Mouse (Mus musculus) midbrain, embryonic 14.5 days (tissue): ENCODE measurements around the gene Fam163a. TPM values are rescaled to one million over a fixed set of nuclear protein-coding genes. Genes with fewer than 3 reads are reported as not detected.

ENCODE experiments used
- ATAC-seq: fragments of 200-750 bp; cut with Nextera tagmentation; 2 replicates; pipeline ENCODE4 v1.8.0; 2017; ENCODE audit warnings: moderate number of reproducible peaks, moderate library complexity; ENCODE audit not compliant: low FRiP score, low TSS enrichment
- DNase-seq: peaks from one replicate; pipeline ENCODE4 v3.0.0-alpha.2; 2015
- H3K27ac ChIP-seq: fragments of 300-500 bp; sonication (generic); replicated peaks from 2 replicates; pipeline ENCODE4 v1.5.1; 2014; ENCODE audit warnings: mild to moderate bottlenecking, low read depth, low read length, moderate library complexity
- H3K27me3 ChIP-seq: fragments of 300-500 bp; sonication (generic); 2 replicates; pipeline ENCODE4 v1.6.1; 2014; ENCODE audit warnings: low read length, control low read depth, mixed read lengths; ENCODE audit not compliant: control insufficient read depth, insufficient read depth
- H3K36me3 ChIP-seq: fragments of 300-500 bp; sonication (generic); 2 replicates; pipeline ENCODE4 v1.6.1; 2014; ENCODE audit warnings: low read length, control low read depth; ENCODE audit not compliant: control insufficient read depth, insufficient read depth
- H3K4me1 ChIP-seq: fragments of 300-500 bp; sonication (generic); 2 replicates; pipeline ENCODE4 v1.6.1; 2014; ENCODE audit warnings: mild to moderate bottlenecking, antibody characterized with exemption, low read length, control low read depth; ENCODE audit not compliant: control insufficient read depth, insufficient read depth
- H3K4me2 ChIP-seq: fragments of 300-500 bp; sonication (generic); 2 replicates; pipeline ENCODE4 v1.6.1; 2014; ENCODE audit warnings: mild to moderate bottlenecking, low read length, moderate library complexity
- H3K4me3 ChIP-seq: fragments of 300-500 bp; sonication (generic); replicated peaks from 2 replicates; pipeline ENCODE4 v1.5.1; 2014; ENCODE audit warnings: low read depth, low read length
- H3K9ac ChIP-seq: fragments of 300-500 bp; sonication (generic); replicated peaks from 2 replicates; pipeline ENCODE4 v1.6.1; 2014; ENCODE audit warnings: mild to moderate bottlenecking, low read length, moderate library complexity
- H3K9me3 ChIP-seq: fragments of 300-500 bp; sonication (generic); 2 replicates; pipeline ENCODE4 v1.6.1; 2016; ENCODE audit warnings: low read length, control low read depth, mixed read lengths; ENCODE audit not compliant: control insufficient read depth
- WGBS: fragments of 180-500 bp; shearing (Covaris S2); extraction: QIAGEN DNeasy Blood & Tissue Kit; methylation state at CpG from one replicate; pipeline ENCODE4 v1.1.7; 2014; 5-methylcytosine and 5-hydroxymethylcytosine counted together
- polyA plus RNA-seq: library from polyadenylated mRNA; unstranded; fragments of >200 nt; fragmentation: Nextera tagmentation; extraction: Ambion mirVana; gene quantifications from 2 replicates; pipeline ENCODE4 v1.2.1, GENCODE M21; 2014

The Fam163a gene
- polyA plus RNA-seq, 1 experiment from 2014 or later: 7.4 TPM

DNA sequence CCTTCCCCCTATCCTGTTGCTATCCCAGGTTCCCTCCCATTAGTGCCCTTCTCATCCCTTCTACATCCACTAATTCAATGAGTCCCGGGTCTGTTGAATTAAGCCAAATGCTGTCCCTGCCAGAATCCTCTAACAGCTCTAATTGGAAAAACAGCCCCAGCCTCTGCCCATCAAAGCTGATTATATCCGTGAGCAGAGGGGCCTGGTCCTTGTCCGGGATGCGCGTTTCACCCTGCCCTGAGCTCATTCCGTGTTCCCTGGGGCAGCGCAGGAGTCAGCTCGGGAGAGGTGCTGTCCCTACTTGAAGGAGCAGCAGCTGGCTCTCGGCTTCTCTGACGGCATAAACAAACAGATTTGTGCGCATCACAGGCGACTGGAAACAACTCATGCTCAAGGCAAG, 93.1 kb downstream of the Fam163a start:
- H3K27me3 ChIP-seq: no peaks in the 10 kb centered on the region
- H3K4me2 ChIP-seq: peak overlapping the region; percentile 19
- no peaks in the 10 kb centered on the region for H3K36me3 ChIP-seq
- peaks cover 9% of the 10 kb centered on the region; the same call in 1 of the 2 replicates for H3K4me1 ChIP-seq
- H3K27ac ChIP-seq: peak overlapping the region; percentile 41; the same call in 1 of the 2 replicates
- no peaks in the 10 kb centered on the region for H3K9me3 ChIP-seq
- 26% methylated on average over 12 of the region's 12 CpGs for whole genome bisulfite sequencing
- no peak for ATAC-seq
- H3K4me3 ChIP-seq: no peak overlapping the region
- no peak for DNase-seq
- H3K9ac ChIP-seq: no peak overlapping the region

DNA sequence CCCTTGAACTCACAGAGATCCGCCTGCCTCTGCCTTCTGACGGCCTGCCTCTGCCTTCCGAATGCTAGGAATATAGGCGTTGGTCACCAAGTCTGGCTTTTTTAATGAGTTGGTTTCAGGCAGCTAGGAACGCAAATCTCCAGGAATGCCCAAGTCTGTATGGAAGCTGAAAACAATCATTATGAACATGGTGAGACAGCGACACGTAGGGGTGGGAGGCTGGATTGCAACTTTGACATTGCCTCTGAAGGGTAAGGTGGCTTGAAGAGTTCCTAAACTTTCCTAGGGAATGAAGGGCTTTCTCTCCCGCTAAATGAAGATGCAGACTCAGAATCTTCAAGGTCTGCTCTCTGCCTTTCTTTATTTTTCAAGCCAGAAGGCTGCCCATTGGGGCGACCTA, 93.7 kb downstream of the Fam163a start:
- ATAC-seq (no peak), DNase-seq (no peak)
- no peak overlapping the region for H3K9ac ChIP-seq
- peaks cover 9% of the 10 kb centered on the region; the same call in 1 of the 2 replicates for H3K4me1 ChIP-seq
- H3K4me3 ChIP-seq: no peak overlapping the region
- no peak overlapping the region for H3K27ac ChIP-seq
- H3K36me3 ChIP-seq: no peaks in the 10 kb centered on the region
- no peak overlapping the region for H3K4me2 ChIP-seq
- H3K27me3 ChIP-seq: no peaks in the 10 kb centered on the region
- 82% methylated on average over 9 of the region's 9 CpGs for WGBS
- no peaks in the 10 kb centered on the region for H3K9me3 ChIP-seq

DNA sequence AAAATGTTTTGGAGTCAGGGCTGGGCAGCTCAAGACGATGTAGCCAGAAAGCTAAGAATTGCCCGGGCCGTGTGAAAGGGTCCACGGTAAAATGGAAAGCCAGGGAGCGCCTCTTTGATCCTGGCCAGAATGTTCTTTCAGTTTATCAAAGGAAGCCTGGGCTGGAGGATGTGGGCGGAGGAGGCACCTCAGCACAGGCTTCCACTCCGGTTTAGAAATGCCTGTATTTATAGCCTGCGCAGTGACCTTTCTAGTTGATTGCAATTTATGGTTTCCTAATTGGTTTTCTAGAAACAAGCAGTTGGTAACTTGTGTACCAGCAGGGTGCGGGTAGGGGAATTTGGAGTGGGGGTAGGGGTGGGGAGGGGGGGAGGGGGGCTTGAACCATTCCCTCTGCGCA, 96.4 kb downstream of the Fam163a start:
- Histone ChIP-seq H3K27ac (no peak overlapping the region; the same call in 1 of the 2 replicates), H3K4me2 (no peak overlapping the region), H3K9ac (no peak overlapping the region), H3K27me3 (no peaks in the 10 kb centered on the region), H3K9me3 (no peaks in the 10 kb centered on the region; the same call in 1 of the 2 replicates), H3K4me3 (no peak overlapping the region), H3K36me3 (no peaks in the 10 kb centered on the region), H3K4me1 (peaks cover 9% of the 10 kb centered on the region; the same call in 1 of the 2 replicates)
- WGBS: 35% methylated on average over 10 of the region's 10 CpGs
- DNase-seq (peak; percentile 25), ATAC-seq (no peak)

DNA sequence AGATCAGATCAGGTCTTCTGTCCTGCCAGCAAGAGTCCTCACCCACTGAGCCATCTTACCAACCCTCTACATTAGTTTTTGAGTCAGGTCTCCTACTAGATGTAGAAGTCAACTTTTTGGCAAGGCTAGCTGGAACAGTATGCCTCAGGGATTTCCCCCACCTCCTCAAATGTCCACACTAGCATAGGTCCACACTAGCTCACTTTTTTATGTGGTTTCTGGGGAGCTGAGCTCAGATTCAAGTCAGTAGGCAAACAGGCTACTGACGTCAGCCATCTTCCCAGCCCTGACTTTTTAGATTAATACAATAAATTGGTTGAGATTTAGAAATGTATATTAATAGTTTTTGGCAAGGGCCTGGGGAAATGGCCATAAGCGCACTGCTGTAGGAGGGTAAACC, 97.4 kb downstream of the Fam163a start:
- Histone ChIP-seq H3K9me3 (no peaks in the 10 kb centered on the region; the same call in 1 of the 2 replicates), H3K9ac (no peak overlapping the region), H3K27me3 (no peaks in the 10 kb centered on the region), H3K4me2 (no peak overlapping the region), H3K36me3 (no peaks in the 10 kb centered on the region), H3K4me1 (peaks cover 9% of the 10 kb centered on the region; the same call in 1 of the 2 replicates), H3K27ac (no peak overlapping the region), H3K4me3 (no peak overlapping the region)
- ATAC-seq (no peak), DNase-seq (no peak)
- WGBS: 86% methylated on average over 2 of the region's 2 CpGs

DNA sequence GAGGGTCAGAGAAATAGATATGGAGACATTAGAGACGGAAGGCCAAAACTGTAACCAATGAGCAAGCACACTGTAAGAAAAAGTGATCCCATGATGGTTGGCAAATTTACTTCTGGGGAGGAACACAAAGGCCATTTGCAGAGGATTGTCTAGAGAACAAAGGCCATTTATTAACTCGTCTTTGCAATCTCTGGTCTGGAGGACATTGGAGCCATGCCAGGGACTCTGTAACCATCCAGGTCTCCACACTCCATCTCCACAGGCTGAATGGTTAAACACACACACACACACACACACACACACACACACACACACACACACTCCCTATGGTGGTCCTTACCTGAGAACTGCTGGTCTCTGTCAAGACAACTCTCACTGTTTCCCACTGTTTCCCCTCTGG, 99.4 kb downstream of the Fam163a start:
- ATAC-seq: no peak
- Histone ChIP-seq H3K9ac (no peak overlapping the region), H3K27ac (no peak overlapping the region), H3K4me2 (no peak overlapping the region), H3K4me3 (no peak overlapping the region), H3K4me1 (peaks cover 3% of the 10 kb centered on the region; the same call in 1 of the 2 replicates), H3K36me3 (no peaks in the 10 kb centered on the region), H3K27me3 (no peaks in the 10 kb centered on the region), H3K9me3 (peaks cover 6% of the 10 kb centered on the region; the same call in 1 of the 2 replicates)
- DNase-seq: no peak
- WGBS: 84% methylated on average over 2 of the region's 2 CpGs

DNA sequence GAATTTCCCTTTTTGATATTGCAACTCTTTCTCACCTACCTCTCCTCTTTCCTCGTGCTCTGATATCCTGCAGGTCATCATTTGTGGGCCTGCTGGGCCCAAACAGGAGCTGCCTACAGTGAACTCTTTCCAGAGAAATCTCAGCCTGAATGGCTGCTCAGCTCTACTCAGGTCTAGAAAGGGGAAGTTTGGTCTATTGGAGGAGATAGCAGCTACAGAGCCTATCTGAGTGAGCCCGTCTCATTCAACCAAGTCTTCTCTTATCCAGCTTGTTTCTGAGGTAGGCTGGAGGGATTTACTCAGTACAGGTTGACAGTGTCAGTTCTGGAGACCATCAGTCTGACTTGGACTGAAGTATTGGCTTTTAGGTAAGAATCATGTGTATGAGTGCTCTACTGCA, 101.1 kb downstream of the Fam163a start:
- Histone ChIP-seq H3K4me2 (no peak overlapping the region), H3K9ac (no peak overlapping the region), H3K4me1 (peaks cover 3% of the 10 kb centered on the region; the same call in 1 of the 2 replicates), H3K36me3 (no peaks in the 10 kb centered on the region), H3K9me3 (peaks cover 6% of the 10 kb centered on the region; the same call in 1 of the 2 replicates), H3K27ac (no peak overlapping the region), H3K27me3 (no peaks in the 10 kb centered on the region), H3K4me3 (no peak overlapping the region)
- ATAC-seq: no peak
- no peak for DNase-seq
- 100% methylated on average over 2 of the region's 2 CpGs for WGBS

DNA sequence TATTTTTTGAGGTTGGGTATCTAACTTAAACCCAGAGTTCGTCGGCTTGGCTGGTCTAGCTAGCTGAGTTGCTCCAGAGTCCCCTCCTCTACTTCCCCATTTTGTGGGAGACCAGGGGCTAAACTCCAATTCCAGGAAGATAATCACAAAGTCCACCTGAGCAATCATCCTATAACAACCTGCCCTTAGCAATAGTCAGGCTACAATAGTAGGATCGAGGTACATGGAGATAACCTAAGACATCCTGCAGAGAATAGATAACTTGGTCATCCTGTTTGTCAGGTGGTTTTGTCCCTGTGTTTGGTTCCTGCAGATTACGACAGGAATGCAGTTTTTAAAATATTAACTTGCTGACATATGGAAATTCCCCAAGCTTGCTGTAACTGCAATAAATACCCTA, 113.0 kb downstream of the Fam163a start:
- Histone ChIP-seq H3K4me2 (no peak overlapping the region), H3K9ac (no peak overlapping the region), H3K4me1 (no peaks in the 10 kb centered on the region), H3K36me3 (no peaks in the 10 kb centered on the region), H3K9me3 (no peaks in the 10 kb centered on the region), H3K27ac (no peak overlapping the region), H3K27me3 (no peaks in the 10 kb centered on the region), H3K4me3 (no peak overlapping the region)
- DNase-seq (no peak), ATAC-seq (no peak)
- 89% methylated on average over 4 of the region's 4 CpGs for WGBS

DNA sequence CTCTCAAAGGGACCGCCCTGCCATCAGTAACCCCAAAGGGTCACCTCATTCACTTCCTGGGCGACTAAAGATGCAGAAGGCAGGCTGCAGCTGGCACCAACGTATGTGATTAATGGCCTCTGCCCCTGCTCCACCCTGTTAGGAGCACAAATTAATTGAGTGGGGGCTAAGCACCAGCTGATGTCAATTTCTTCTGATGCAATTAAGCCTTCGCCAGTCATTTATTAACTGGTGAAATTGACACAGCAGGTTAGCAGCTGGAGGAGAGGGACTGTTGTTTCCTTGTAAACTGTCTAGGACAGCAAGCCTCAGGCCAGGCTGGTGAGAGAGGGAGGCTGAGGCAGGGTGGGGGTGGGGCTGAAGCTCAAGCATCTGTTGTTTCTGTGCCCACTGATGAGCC, 114.8 kb downstream of the Fam163a start:
- H3K4me2 ChIP-seq: no peak overlapping the region
- no peaks in the 10 kb centered on the region for H3K9me3 ChIP-seq
- WGBS: 38% methylated on average over 4 of the region's 4 CpGs
- ATAC-seq (peak; percentile 57; the same call in 1 of the 2 replicates), DNase-seq (peak; percentile 50)
- H3K36me3 ChIP-seq: no peaks in the 10 kb centered on the region
- H3K27me3 ChIP-seq: no peaks in the 10 kb centered on the region
- H3K4me1 ChIP-seq: no peaks in the 10 kb centered on the region
- H3K4me3 ChIP-seq: no peak overlapping the region
- H3K27ac ChIP-seq: 0 out of 2 replicates have a peak overlapping the region, but pooled peaks have one; percentile 55
- no peak overlapping the region for H3K9ac ChIP-seq

DNA sequence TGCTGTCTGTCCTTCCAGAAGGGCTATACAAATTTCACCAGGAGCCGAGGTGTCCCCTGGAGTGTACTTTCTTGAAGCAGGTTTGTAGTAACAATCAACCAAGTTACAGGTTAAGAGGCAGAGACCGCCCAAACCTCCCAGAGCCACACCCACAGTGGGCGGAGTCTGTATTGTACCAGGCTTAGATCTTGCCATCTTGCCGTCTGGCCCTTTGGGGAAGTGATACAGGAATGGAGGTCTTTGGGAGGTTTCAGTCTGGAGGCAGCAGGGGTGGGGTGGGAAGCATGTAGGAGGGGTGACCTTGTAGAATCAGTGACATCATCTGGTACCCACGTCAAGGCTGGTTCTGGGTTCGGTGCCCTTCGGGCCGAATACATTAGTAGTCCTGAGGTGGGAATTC, 115.3 kb downstream of the Fam163a start:
- no peaks in the 10 kb centered on the region for H3K27me3 ChIP-seq
- ATAC-seq (0 out of 2 replicates have a peak, but pooled peaks have one; percentile 17), DNase-seq (no peak)
- no peak overlapping the region for H3K4me3 ChIP-seq
- H3K4me1 ChIP-seq: no peaks in the 10 kb centered on the region
- WGBS: 73% methylated on average over 8 of the region's 8 CpGs
- no peaks in the 10 kb centered on the region for H3K36me3 ChIP-seq
- H3K4me2 ChIP-seq: no peak overlapping the region
- H3K9ac ChIP-seq: no peak overlapping the region
- H3K9me3 ChIP-seq: no peaks in the 10 kb centered on the region
- H3K27ac ChIP-seq: peak overlapping the region; percentile 55; the same call in 1 of the 2 replicates
